ENCODE assay signal across 21 mouse cellular contexts in the genomic region with DNA sequence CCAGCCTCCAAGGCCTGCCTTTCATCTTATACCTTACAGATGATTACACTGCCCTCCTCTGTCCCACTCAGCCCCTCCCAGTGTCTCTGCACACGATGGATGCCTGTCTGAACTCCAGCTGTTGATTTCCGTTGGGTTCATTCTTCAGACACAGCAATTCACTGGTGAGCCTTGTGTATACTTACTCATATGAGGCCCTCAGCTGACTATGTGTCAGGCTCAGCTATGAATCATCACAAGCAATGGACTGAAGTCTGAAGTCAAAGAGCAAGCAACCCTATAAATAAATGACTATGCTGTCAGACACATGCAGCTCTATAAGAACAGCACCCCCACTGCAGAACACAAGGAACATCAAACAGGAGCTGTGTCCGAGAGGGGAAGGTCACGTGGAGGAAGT.
DNase-seq lines count a peak whose midpoint lies in the region; ATAC-seq and TF ChIP-seq lines count a peak whose summit lies in the region.
"Had no signal": no experiment of that assay in that cellular context is flagged by ENCODE, and none has a peak within 500 bp of the region (broad histone marks: within the 10 kb centered on the region; RNA-seq: fewer than 3 reads in every experiment).

No protein-coding gene starts in this region.

- DNase-seq in adrenal gland, adult 2 months, result peak; percentile 71
- no peak for DNase-seq in adrenal gland, postnatal 10 days
- peak; percentile 49 for DNase-seq in brain, adult 2 months (ENCODE audit: low read depth, low spot score)
- DNase-seq in layer of hippocampus, postnatal 10 days (ENCODE audit: low spot score in 2 of 2), result no peak
- DNase-seq in thymus, postnatal 14 days, result no peak
- DNase-seq in embryo, embryonic 10.5 days (ENCODE audit: low spot score), result no peak
- DNase-seq: adrenal gland, postnatal 25 days; B cell, adult 2 months; cerebellum, postnatal 14 days; kidney, postnatal 10 days; liver; lung, adult 2 months; lung, postnatal 36 days; thymus, postnatal 36 days had no signal

- H3K4me2 ChIP-seq in intestine, postnatal 0 days (replicated peaks; ENCODE audit: low read depth), result no peak overlapping the region
- H3K4me2 ChIP-seq: forebrain, embryonic 15.5 days; heart, embryonic 13.5 days; midbrain, embryonic 12.5 days had no signal

- no peaks in the 10 kb centered on the region for H3K4me1 ChIP-seq in intestine, postnatal 0 days (replicated peaks; ENCODE audit: control insufficient read depth, insufficient read depth, low read length)
- H3K4me1 ChIP-seq: midbrain, embryonic 12.5 days had no signal

- TF ChIP-seq CTCF in C2C12 (IDR thresholded peaks at IDR 0.05; ENCODE audit: control insufficient read depth, insufficient read depth, insufficient read length), result no peak
- no peak for TF ChIP-seq CTCF in intestine, postnatal 0 days (IDR thresholded peaks at IDR 0.05; ENCODE audit: low read depth)

- H3K79me2 ChIP-seq in C2C12 (ENCODE audit: control insufficient read depth, insufficient read depth), result no peaks in the 10 kb centered on the region

- peak; percentile 94 for ATAC-seq in intestine, postnatal 0 days
- ATAC-seq: forebrain, embryonic 15.5 days; hindbrain, postnatal 0 days had no signal

- peaks cover 7% of the 10 kb centered on the region for H3K36me3 ChIP-seq in C2C12 (ENCODE audit: control insufficient read depth, insufficient read depth)
- no peaks in the 10 kb centered on the region for H3K36me3 ChIP-seq in intestine, postnatal 0 days (ENCODE audit: control insufficient read depth, insufficient read depth)
- H3K36me3 ChIP-seq: G1E had no signal

- WGBS in intestine, postnatal 0 days, result 43% methylated on average over 4 of the region's 4 CpGs

- H3K27me3 ChIP-seq in C2C12 (ENCODE audit: control insufficient read depth, insufficient read depth, insufficient read length), result no peaks in the 10 kb centered on the region
- no peaks in the 10 kb centered on the region for H3K27me3 ChIP-seq in intestine, postnatal 0 days (replicated peaks; ENCODE audit: control insufficient read depth, insufficient read depth, low read length)
- H3K27me3 ChIP-seq: forebrain, embryonic 15.5 days; heart, embryonic 13.5 days; midbrain, embryonic 12.5 days had no signal

- H3K4me3 ChIP-seq in C2C12 (ENCODE audit: insufficient read depth, poor library complexity, severe bottlenecking), result no peak overlapping the region
- no peak overlapping the region for H3K4me3 ChIP-seq in intestine, postnatal 0 days (ENCODE audit: low read depth, low read length)
- H3K4me3 ChIP-seq: forebrain, embryonic 15.5 days; heart, embryonic 13.5 days; midbrain, embryonic 12.5 days had no signal

- no peaks in the 10 kb centered on the region for H3K79me3 ChIP-seq in C2C12 (ENCODE audit: low read depth)

- no peak overlapping the region for H3K9ac ChIP-seq in intestine, postnatal 0 days (ENCODE audit: low read depth, low read length)
- H3K9ac ChIP-seq: forebrain, embryonic 15.5 days; heart, embryonic 13.5 days; midbrain, embryonic 12.5 days had no signal

- H3K27ac ChIP-seq in intestine, postnatal 0 days (ENCODE audit: low read depth, low read length), result peak overlapping the region; percentile 50; the same call in 1 of the 2 replicates
- H3K27ac ChIP-seq: forebrain, embryonic 15.5 days; heart, embryonic 13.5 days; hindbrain, postnatal 0 days; midbrain, embryonic 12.5 days had no signal

- no peak overlapping the region for H3ac ChIP-seq in C2C12 (ENCODE audit: control insufficient read depth, insufficient read length, low read depth)

- no peaks in the 10 kb centered on the region for H3K9me3 ChIP-seq in intestine, postnatal 0 days (ENCODE audit: control insufficient read depth)
- H3K9me3 ChIP-seq: forebrain, embryonic 15.5 days; G1E; heart, embryonic 13.5 days had no signal

TF ChIP-seq in C2C12, 6 proteins besides CTCF, POLR2A, EP300 and RAD21:
- TF ChIP-seq MYOD1 (IDR thresholded peaks at IDR 0.05; ENCODE audit: control insufficient read depth, insufficient read length, low read depth) (no peak), USF1 (IDR thresholded peaks at IDR 0.05; ENCODE audit: low read depth) (peak; percentile 22), CEBPB (IDR thresholded peaks at IDR 0.05; ENCODE audit: low read depth) (no peak), MYOG (IDR thresholded peaks at IDR 0.05; ENCODE audit: control insufficient read depth, extremely low read depth, insufficient read length) (no peak), MAX (IDR thresholded peaks at IDR 0.05) (no peak), FOSL1 (IDR thresholded peaks at IDR 0.05; ENCODE audit: insufficient read depth, low read length, poor library complexity, severe bottlenecking) (no peak)

Comparison
In these comparisons a context has a peak if more than half of its experiments do, and no peak if none do; other contexts are left out.
1. DNase-seq: peak in adrenal gland, adult 2 months (single experiment) and brain, adult 2 months (single experiment); none in adrenal gland, postnatal 10 days (single experiment), layer of hippocampus, postnatal 10 days (0 of 2), thymus, postnatal 14 days (single experiment) and embryo, embryonic 10.5 days (single experiment).